Mouse (Mus musculus): ENCODE data around the gene Col4a1. TPM values are rescaled to one million over a fixed set of nuclear protein-coding genes. Genes with fewer than 3 reads are reported as not detected.

Col4a1 gene
- total RNA-seq, 2 experiments from 2014 or later, result 115 to 123 TPM

DNA sequence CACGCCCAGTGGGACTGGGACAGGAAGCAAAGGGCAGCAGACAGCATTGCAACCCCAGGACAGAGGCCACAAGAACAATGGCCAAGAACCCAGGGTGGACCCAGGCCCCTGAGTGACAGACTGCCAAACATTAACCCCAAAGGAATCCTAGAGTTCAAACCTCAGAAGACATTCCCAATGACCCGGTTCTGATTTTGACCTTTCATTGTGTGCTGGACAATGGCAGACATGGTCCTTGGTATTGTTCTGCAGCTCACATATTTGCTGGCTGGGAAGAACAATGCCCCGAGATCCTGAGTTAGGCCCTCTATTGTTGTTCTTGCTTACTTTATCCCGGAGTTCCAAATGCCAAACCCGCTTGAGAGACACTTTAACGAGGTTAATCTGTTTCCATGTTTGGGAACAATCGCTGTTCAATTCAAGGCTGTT lies 4.0 kb downstream of the Col4a1 start:
- DNase-seq (ENCODE audit: extremely low spot score in 1 of 2, low spot score in 2 of 2), result no peak
- intact Hi-C loops (cut with DNase I), result no loop called here

DNA sequence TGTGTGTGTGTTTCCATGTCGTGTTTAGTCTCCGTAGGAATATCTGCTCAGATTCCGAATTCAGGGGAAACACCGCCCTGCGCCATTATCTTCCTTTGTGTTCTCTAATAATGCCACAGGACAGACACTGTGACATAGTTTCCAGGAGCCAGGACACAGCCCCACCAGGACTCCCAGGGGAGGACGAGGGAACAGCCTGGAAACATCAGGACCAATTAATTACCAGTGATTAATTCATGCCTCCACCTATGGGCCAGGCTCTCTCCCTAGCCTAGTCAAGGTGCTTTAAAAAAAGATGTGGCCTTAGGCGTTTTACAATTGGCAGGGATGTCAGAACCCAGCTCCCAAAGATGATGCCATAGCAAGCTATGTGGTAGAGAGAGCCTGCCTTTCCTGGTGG lies 5.2 kb downstream of the Col4a1 start:
- DNase-seq (ENCODE audit: extremely low spot score in 1 of 2, low spot score in 2 of 2), result no peak
- intact Hi-C loops (cut with DNase I), result no loop called here

DNA sequence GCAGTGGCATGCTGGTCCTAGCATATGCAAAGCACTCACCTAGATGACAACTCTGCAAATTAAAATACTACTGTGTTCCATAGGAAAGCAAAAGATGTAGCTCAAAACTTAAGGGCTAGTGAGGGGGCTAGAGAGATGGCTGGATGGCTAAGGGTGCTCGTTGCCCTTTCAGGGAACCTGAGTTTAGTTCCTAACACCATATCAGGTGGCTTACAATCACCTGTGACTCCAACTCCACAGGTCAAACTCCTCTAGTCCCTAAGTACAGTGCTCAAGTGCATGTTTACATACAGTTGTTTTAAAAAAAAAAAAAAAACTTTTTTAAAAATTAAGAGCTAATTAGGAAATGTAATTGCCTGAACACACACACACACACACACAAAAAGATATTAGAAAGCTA lies 7.1 kb downstream of the Col4a1 start:
- intact Hi-C loops (cut with DNase I), result no loop called here
- DNase-seq (ENCODE audit: extremely low spot score in 1 of 2, low spot score in 2 of 2), result no peak

DNA sequence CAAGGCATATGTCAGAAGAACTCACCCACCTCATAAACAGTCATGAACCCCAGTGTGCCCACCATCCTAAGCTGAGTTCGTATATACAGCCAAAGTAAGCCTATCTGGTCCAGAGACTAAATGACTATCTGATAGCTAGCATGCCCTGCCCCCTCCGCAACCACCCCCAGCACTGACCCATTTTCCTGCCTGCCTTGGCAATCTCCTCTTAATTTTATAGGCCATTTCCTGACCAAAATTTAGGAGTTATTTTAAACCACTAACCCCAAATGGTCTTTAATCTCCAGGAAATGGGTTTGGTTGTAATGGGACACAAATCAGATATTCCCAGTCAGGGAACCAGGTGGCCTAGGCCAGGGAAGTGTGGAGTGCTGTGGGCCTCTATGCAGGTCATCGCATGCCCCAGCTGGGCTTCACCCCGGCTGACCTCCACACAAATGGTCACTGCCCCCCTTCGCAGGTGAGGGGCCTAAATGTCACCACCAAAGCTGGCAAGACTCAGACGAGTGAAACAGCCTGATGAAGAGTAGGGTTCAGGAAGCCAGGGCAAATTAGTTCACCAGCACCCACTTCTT lies 8.5 kb downstream of the Col4a1 start:
- intact Hi-C loops (cut with DNase I), result no loop called here

DNA sequence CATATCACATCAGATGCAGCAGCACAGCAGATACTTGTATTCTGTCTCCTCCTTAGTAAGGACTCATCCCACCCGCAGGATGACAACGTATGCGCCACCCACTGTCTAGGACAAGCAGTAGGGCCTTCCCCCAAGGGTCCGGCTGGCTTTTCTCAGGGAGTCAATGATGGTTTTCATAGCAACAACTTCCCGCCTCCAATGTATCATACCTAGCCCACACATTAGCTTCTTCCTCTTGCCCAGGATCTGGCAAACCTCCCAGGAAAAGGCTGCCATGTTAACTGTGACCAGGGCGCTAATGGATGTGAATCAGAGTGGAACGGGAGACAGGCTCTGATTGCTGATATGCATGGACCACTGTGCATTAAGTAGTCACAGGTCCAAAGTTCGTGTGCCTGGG lies 12.2 kb downstream of the Col4a1 start:
- intact Hi-C loops (cut with DNase I), result no loop called here
- DNase-seq (ENCODE audit: extremely low spot score in 1 of 2, low spot score in 2 of 2), result no peak

More for the DNA sequence above, 8.5 kb downstream of the Col4a1 start:
- no peak for DNase-seq (ENCODE audit: extremely low spot score in 1 of 2, low spot score in 2 of 2)

DNA sequence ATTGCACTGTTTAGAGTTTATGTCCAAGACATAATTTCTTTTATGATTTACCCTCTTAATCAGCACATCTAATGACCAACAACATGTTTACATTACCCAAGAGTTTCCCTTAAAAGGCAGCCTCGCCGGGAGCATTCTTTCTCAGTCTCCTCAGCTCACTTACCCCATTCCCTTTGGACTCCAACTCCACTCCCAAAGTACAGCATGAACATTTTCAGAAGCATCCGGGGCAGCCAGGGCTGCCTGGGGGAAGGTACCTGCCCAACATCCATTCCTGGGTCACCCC lies 13.4 kb downstream of the Col4a1 start:
- intact Hi-C loops (cut with DNase I), result no loop called here
- DNase-seq (ENCODE audit: extremely low spot score in 1 of 2, low spot score in 2 of 2), result no peak

DNA sequence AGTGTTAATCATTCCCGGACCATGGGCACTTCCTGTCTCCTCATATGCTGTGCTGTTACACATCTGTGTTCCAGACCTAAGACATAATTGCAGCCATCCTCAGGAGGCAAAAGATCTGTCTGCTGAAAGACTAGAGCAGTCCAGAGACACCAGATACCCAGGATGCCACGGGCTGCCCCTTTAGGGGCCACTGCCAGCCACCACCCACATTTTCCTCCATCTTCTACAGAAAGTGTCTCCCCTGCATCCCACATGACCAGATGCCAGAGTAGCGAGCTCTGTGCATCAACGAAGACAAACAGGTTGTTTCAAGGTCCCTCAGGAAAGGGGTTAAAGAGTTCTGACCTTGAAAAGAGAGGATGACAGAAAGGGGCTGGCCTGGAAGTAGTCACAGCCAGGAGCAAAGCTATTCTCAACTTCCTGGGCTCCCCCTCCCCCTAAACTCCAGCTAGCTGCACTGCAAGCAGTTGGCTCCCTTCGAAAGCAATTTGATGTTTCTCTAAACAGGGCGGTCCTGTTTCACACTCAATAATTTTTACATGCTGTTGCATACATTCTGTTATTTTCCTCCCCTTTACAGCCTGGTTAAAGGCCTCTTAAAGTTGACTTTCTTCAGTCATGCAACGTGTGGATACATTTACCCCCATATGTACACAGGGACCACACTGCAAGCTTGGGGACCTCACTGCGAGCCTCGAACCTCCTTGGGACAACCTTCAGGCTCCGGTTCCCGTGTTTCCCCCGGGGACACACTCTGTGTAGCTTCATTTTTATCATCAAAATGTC lies 13.9 kb downstream of the Col4a1 start:
- intact Hi-C loops (cut with DNase I), result no loop called here

DNA sequence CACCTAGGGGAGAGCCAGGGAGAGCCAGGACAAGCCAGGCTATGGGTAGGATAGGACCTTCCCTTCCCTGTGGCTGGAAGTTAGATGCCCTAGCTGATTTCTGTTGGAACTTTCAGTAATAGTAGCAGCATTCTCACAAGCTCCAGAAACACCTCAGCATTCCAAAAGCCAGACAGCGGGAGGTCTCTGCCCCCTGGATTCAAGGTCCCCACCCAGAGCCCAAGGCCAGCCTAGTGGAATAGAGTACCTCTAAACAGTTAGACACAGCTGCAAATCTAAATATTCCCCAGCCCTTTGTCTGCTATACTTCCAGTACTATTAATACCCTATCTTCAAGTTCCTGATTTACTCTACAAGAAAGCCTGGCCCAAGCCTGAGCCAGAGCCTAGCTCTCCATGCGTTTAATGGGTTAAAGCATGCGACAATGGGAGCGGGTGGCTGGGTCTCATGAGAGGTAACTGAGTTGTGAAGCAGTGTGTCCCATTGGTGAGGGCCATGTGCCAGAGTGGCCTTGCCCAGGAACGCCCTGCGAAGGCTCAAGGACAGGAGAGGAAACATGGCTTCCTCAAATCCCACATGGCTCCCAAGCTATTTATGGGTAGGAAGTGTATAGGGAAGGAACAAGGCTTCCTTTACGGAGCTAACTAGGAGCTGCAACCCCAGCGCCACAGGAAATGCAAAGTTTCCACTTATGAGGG lies 15.3 kb downstream of the Col4a1 start:
- no peak for DNase-seq (ENCODE audit: extremely low spot score in 1 of 2, low spot score in 2 of 2)
- intact Hi-C loops (cut with DNase I), result no loop called here

More for the DNA sequence above, 13.9 kb downstream of the Col4a1 start:
- DNase-seq (ENCODE audit: extremely low spot score in 1 of 2, low spot score in 2 of 2), result no peak

DNA sequence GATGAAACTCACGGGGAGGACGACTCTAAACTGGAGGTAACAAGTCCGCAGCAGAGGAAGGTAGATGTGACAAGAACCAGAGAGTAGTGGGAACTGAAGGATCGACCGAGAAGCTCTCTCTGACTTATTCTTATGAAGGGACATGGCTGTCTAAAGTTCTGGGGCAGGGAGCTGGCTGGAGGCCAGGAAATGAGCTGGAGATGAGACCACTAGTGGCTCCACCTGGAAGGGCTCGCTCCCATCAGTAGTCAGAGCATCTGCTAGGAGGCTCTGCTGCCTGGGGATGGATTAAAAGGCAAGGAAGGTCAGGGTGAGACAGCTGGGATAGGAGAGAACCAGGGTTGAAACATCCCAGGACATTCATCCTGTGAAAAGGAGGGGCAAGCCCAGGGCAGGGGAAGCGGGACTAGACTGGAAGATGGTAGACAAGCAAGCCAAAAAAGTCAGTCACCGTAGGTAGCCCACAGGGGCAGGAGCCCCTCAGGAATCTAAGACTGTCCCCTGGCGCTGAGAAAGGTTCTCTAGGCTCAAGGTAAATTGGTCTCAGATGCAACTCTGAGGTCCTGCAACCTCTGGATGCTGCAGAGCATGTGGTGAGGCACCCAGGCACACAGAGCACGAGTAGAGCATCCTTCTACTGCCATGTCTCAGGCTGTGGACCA lies 16.2 kb downstream of the Col4a1 start:
- DNase-seq (ENCODE audit: extremely low spot score in 1 of 2, low spot score in 2 of 2), result no peak
- intact Hi-C loops (cut with DNase I), result no loop called here

DNA sequence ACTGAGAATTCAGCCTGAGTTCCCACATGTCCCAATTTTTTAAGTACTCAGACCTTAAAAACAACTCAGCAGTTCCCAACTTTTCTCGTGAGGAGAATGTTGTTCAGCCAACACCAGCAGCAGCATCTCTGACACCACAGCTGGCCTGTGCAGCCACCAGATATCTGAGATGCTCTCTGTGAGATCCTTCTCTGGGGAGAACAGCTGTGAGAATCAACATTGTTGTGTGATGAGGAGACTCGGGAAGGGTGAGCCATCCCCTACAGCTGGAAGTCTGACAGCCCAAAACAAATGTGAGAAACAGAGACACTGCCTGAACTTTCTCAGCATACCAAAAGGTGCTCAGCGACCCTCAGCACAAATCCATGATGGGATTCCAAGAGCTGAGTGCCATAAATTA lies 20.0 kb downstream of the Col4a1 start:
- intact Hi-C loops (cut with DNase I), result no loop called here
- no peak for DNase-seq (ENCODE audit: extremely low spot score in 1 of 2, low spot score in 2 of 2)

DNA sequence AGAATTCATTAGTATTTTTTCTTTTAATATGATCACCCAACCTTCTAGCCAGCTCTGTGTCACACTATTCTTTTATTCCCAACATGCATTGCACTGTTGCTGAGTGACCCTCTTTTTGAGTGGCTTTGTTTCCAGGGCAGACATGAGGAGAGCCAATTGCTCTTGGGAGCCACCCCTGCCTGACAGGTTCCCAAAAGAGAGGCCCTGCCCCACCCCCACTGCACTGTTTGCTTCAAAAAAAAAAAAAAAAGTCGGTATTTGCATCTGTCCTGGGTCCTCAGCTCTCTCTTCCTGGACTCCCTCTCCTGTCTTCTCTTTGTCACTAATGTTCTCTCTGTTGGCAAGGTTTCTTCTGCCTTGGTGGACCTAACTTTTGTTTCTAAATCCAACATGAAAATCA lies 22.1 kb downstream of the Col4a1 start:
- intact Hi-C loops (cut with DNase I), result no loop called here
- DNase-seq (ENCODE audit: extremely low spot score in 1 of 2, low spot score in 2 of 2), result no peak

DNA sequence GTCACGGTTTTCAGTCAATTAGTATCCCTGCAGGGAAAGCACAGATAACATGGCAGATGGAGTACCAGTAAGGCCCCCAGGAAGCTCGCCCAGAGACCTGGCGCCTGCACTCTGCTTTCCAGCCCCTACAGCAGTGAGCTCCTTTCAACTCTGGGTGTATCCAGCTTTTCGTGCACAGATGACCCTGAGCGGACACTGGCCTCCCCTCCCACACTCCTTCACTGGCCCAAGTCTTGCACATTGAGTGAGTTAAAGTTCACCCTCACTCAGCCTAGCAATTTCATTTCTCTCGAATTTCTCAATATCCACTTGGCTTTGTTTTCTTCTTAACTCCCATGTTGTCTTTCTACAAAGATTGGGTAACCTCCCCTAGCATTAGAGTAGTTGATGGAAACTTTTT lies 24.3 kb downstream of the Col4a1 start:
- DNase-seq (ENCODE audit: extremely low spot score in 1 of 2, low spot score in 2 of 2), result no peak

DNA sequence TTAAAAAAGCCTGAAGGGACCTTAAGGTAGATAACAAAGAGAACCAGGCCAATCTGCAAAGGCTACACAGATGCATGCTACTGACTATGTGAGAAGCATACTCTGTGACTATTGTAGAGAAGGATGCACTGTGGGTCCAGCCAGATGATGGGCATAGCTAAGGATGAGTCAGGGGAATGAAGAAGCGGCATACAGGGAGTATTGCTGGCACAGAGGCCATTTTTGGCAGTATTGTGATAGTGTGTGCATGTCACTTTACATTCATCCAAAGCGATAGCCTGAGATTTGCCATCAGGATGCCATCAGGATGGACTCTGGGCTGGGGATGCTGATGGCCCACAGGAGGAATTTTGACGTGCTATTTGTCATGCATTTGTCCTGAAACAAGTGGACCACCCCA lies 25.5 kb downstream of the Col4a1 start:
- intact Hi-C loops (cut with DNase I), result no loop called here
- DNase-seq (ENCODE audit: extremely low spot score in 1 of 2, low spot score in 2 of 2), result no peak

More for the DNA sequence above, 24.3 kb downstream of the Col4a1 start:
- intact Hi-C loops (cut with DNase I), result no loop called here

DNA sequence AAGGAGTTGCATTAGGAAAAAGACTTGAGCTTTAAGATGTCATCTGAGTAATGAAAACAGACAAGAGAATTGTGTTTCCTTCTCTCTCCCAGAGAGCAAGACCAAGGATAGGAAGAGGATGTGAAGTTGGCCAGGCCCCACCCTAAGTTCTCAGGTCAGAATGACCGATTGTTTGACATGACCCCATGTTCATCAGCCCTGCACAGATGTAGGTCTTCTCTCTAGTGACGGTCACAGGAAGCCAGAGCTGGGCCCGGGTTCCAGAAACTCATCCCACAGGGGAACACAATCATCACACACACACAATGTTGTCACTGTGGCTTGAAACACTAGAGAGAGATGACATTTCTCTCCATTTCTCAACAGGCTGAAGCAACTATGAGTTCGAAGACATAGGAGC lies 27.2 kb downstream of the Col4a1 start:
- no peak for DNase-seq (ENCODE audit: extremely low spot score in 1 of 2, low spot score in 2 of 2)
- intact Hi-C loops (cut with DNase I), result no loop called here

DNA sequence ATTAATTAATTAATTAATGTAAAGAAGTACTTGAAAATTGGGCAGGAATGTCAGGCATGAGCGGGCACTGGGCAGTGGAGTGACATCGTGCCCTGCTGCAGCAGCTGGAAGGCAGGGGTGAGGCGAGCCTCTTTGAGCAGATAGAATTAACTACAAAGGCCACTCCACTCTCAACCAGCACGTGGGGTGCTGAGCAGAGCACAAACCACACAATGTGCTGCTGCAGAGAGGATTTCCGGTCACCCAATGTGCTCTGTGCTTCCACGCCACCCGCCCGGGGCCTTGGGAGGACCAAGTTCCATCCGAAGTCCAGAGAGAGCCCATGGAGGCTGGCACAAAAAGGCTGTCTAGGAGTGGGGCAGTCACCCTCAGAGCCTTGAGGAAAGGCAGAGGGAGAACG lies 29.4 kb downstream of the Col4a1 start:
- intact Hi-C loops (cut with DNase I), result no loop called here
- peak in 1 of 2 experiments; percentile 66 for DNase-seq (ENCODE audit: extremely low spot score in 1 of 2, low spot score in 2 of 2)

DNA sequence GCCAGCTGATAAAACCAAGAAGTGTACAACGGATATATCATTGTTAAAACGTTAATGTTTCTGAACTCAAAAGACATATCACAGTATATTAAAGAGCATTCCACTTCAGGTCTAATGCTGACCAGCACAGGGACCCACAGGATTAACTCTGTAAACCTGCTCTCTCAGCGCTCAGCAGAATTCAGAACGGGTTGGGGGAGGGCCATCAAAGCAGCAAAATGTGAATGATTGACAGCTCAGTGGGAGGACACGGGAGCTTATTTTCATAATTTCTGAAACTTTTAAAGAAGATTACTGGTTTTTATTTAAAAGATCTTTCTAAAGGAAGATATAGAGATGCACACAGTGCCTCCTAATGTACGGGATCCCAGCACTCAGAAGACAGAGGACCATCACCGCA lies 29.9 kb downstream of the Col4a1 start:
- DNase-seq (ENCODE audit: extremely low spot score in 1 of 2, low spot score in 2 of 2), result no peak
- intact Hi-C loops (cut with DNase I), result no loop called here

DNA sequence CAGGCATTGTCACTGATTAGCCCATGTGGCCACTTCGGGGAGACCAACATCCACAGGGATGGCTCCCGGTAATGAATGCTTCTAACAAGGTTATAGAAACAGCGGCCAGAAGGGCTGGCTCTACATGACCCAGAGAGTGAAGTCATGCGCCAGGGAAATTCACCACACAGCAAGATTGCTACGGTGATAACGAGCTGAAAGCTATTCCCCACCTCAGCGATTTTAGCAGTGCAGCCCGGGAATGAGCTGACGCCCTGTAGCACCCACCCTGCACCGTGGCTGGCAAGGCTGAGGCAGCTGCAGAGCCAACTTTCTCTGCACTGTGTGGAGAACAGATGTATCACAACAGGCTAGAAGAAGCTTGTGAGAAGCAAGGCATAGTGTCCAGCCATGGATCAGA lies 30.5 kb downstream of the Col4a1 start:
- intact Hi-C loops (cut with DNase I), result no loop called here
- no peak for DNase-seq (ENCODE audit: extremely low spot score in 1 of 2, low spot score in 2 of 2)

DNA sequence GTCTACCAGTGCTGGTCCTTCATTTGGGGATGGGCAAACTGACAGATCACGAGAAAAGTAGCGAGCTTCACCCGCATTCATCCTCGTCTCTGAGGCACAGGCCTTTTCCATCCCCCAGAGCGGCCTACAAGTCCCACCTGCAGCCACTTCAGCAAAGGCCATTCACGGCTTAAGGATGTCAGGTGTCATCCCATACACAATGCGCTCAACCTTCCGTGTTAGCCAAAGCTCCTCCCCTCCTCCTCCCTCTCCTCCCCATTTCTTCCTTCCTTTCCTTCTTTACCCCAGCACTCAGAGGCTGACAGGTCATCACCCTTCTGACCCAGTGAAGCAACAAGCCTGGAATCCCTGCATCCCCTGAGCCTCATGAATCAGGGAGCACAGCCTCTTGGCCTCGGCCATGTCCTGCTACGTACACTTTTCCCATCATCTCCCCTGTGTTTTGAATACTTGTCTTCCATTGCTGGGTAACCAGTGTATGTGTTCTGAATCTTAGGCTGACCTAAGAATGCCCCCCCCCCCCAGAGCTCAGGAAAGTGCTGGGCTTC lies 31.8 kb downstream of the Col4a1 start:
- DNase-seq (ENCODE audit: extremely low spot score in 1 of 2, low spot score in 2 of 2), result no peak
- intact Hi-C loops (cut with DNase I), result no loop called here

DNA sequence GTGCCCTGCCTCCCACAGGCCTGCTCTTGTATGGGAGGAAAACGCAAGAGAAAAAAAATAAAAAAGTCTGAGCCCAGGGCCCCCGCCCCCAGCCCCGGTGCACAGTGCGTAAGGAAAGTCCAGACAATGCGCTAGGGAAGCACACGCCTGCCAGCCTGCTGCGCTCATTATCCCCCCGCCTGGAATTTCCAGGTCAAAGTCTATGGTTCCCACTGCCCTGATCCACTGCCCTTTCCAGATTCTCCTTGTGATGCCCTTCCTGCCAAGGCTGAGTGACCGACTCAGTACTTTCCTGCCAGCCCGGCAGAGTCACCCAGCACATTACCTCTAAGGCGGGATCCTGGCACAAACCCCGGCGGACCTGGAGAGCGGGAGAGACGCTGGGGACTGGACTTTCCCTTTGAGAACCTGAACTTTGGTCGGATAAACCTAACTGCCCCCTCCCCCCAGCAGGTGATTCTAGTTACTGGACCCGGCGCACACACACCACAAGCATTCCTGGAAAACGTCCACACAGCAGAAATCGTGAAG lies 33.3 kb downstream of the Col4a1 start:
- intact Hi-C loops (cut with DNase I), result no loop called here
- DNase-seq (ENCODE audit: extremely low spot score in 1 of 2, low spot score in 2 of 2), result peak in 1 of 2 experiments; percentile 74

Data from left cerebral cortex, postnatal 10 days (tissue).